Mouse (Mus musculus) embryo, embryonic 10 days (tissue): ENCODE measurements around the gene Ddx39.

Experiments
- DNase-seq: peaks from one replicate; pipeline ENCODE4 v3.0.0-alpha.2; 2015; ENCODE audit warnings: low spot score

The Ddx39 gene

GRCm38 (mm10) chr8:83715031-83715690 lies at the start of gene Ddx39:
Gene Ddx39, plus strand, starts transcription at chr8:83715177.
- DNase-seq = peak; percentile 99

- no peak for DNase-seq
Observed at GRCm38 (mm10) chr8:83665969-83666865, 48.8 kb upstream of the Ddx39 start, which contains the start of gene Ptger1. Gene Ptger1, plus strand, starts transcription at chr8:83666678.

GRCm38 (mm10) chr8:83666866-83667234 lies 48.1 kb upstream of the Ddx39 start:
- DNase-seq = no peak

GRCm38 (mm10) chr8:83667526-83667925 lies 47.5 kb upstream of the Ddx39 start:
- DNase-seq = no peak

GRCm38 (mm10) chr8:83668010-83668916 lies 46.7 kb upstream of the Ddx39 start:
- DNase-seq = peak; percentile 88

- no peak for DNase-seq
Observed at GRCm38 (mm10) chr8:83669013-83669412, 46.0 kb upstream of the Ddx39 start.

GRCm38 (mm10) chr8:83672936-83673335 lies 42.0 kb upstream of the Ddx39 start:
- no peak for DNase-seq

- DNase-seq = no peak
Observed at GRCm38 (mm10) chr8:83674497-83674896, 40.5 kb upstream of the Ddx39 start.

GRCm38 (mm10) chr8:83679866-83680265 lies 35.1 kb upstream of the Ddx39 start:
- DNase-seq = no peak

- no peak for DNase-seq
Observed at GRCm38 (mm10) chr8:83680603-83681002, 34.4 kb upstream of the Ddx39 start.

GRCm38 (mm10) chr8:83681099-83681498 lies 33.9 kb upstream of the Ddx39 start:
- DNase-seq = peak; percentile 67

GRCm38 (mm10) chr8:83684517-83684916 lies 30.5 kb upstream of the Ddx39 start:
- DNase-seq = no peak

GRCm38 (mm10) chr8:83689264-83689663 lies 25.7 kb upstream of the Ddx39 start:
- DNase-seq = no peak

GRCm38 (mm10) chr8:83693609-83694236 lies 21.3 kb upstream of the Ddx39 start:
- DNase-seq = no peak

GRCm38 (mm10) chr8:83694369-83695160 lies 20.4 kb upstream of the Ddx39 start:
- DNase-seq = no peak

- no peak for DNase-seq
Observed at GRCm38 (mm10) chr8:83695351-83696106, 19.4 kb upstream of the Ddx39 start.

- no peak for DNase-seq
Observed at GRCm38 (mm10) chr8:83697374-83698220, 17.4 kb upstream of the Ddx39 start.

GRCm38 (mm10) chr8:83698291-83698660 lies 16.7 kb upstream of the Ddx39 start:
- DNase-seq = peak; percentile 51
